Mouse (Mus musculus) Patski (cell line): ENCODE measurements around the gene Xirp1. TPM values are rescaled to one million over a fixed set of nuclear protein-coding genes. Genes with fewer than 3 reads are reported as not detected.
"Not testable (repeated sequence)": the region's sequence is repeated elsewhere in the genome, so short reads cannot be mapped to it uniquely, and the experiment has no call there.

Experiments
- ATAC-seq: fragments of 100-300 bp; one replicate; pipeline ENCODE4 v1.8.0; 2021
- CTCF ChIA-PET: fragments of 350-600 bp; sonication (Branson Sonifier 250); formaldehyde crosslinking; loops from one replicate; lab custom pipeline; 2022; ENCODE audit warnings: inconsistent platforms; lab: Charles Lee
- POLR2A ChIA-PET: fragments of 350-600 bp; sonication (Branson Sonifier 250); formaldehyde crosslinking; loops from one replicate; lab custom pipeline; 2022; ENCODE audit warnings: antibody characterized with exemption, inconsistent platforms; lab: Charles Lee
- DNase-seq: peaks from one replicate; pipeline ENCODE4 v3.0.0-alpha.2; 2011; ENCODE audit warnings: low read depth, low spot score
- H3K27me3 ChIP-seq: fragments of 371-371 bp; one replicate; pipeline ENCODE4 v1.5.1; 2021
- CTCF ChIP-seq: fragments of 100-300 bp; IDR thresholded peaks from one replicate; pipeline ENCODE4 v1.5.1; 2021
- in situ Hi-C: fragments of 300-500 bp; cut with MboI; formaldehyde crosslinking; loops from 3 replicates; pipeline ENCODE4 v1.11.1; 2018; ENCODE audit warnings: low pct_unique_long_range_greater_than_20kb, mixed read lengths
- polyA plus RNA-seq: library from polyadenylated mRNA; unstranded; gene quantifications from one replicate; pipeline ENCODE4 v1.2.3, GENCODE M21; 2021

Gene Xirp1
- polyA plus RNA-seq, 1 experiment from 2014 or later: 0.04 TPM

DNA sequence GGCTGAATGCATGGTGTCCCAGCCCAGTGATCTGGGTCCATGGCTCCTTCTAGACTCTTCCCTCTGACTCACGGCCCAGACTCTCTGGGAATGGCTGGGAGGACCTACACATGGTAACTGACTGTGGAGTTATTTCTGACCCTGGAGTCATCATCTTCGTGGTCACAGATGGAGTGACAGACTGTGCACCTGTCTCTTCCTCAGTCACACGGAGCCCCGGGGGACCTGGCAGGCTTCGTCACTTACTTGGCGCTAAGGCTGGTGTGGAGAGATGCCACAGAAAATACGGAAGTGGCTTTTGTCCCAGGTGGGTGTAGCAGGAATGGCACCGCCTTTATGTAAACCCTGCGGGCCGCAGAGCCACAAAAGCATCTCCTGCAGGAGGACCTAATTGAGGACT is 773 bp upstream of the Xirp1 start:
- in situ Hi-C loops: no loop called here
- ATAC-seq: no peak
- no peak for TF ChIP-seq CTCF

DNA sequence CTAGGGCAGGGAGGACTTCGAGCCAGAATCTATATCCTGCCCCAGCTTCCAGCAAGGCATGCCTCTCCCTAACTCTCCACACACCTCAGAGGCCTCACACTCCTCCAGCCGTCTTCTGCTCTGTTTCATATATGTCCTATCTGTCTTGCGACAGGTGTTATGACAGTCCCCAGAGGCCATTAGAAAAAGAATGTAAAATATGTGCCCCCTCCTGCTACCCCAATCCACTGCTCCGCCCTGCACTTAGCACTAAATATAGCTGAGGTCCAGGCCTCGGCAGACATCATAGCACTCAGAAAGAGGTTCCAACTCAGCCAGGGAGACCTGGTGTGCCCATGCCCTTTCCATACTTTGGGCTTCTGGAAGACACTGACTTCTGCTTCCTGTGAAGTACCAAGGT is 2.2 kb downstream of the Xirp1 start:
- in situ Hi-C loops: no loop called here
- H3K27me3 ChIP-seq: no peaks in the 10 kb centered on the region
- CTCF ChIA-PET: interaction anchor here (1.1 to 1.5 kb wide), 3 partner anchors 51 to 78 kb away, joined by 4 to 9 read pairs (median 6); no protein-coding TSS in a partner anchor
- no peak for TF ChIP-seq CTCF
- ATAC-seq (no peak), DNase-seq (no peak)
- POLR2A ChIA-PET: no interaction called here

More for the DNA sequence above, 773 bp upstream of the Xirp1 start:
- POLR2A ChIA-PET: interaction anchor here (0.6 to 0.7 kb wide), 2 partner anchors 12 to 187 kb away, joined by 3 read pairs; no protein-coding TSS in a partner anchor
- DNase-seq: no peak
- H3K27me3 ChIP-seq: no peaks in the 10 kb centered on the region
- CTCF ChIA-PET: no interaction called here

DNA sequence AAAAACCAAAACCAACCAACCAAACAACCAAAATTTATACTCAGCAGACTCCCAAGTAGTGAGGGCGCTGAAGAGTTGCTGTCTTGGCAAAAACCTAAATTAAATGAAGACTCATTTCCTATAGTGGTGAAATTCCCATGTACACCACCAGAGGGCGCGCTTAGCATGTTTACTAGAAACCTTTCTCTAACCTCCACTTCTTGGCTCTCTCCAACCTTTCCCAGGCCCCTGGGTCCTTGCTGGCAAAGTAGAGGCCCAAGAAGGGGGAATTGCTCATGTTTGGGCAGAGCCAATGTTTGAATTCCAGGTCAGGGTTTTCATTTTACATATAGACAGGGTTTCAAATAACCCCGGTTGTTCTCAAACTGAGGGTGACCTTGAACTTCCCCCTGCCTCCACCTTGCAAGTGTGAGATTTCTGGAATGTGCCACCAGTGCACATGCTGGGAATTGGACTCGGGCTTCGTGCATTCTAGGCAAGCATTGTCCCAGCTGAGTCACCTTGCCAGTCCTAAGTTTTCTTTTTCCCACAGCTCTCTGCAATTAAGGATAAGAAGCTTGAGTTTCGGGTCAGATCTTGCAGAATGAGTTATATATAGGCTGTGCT is 3.0 kb downstream of the Xirp1 start:
- DNase-seq (no peak), ATAC-seq (peak; percentile 8)
- POLR2A ChIA-PET: no interaction called here
- TF ChIP-seq CTCF: no peak
- no peaks in the 10 kb centered on the region for H3K27me3 ChIP-seq
- CTCF ChIA-PET: interaction anchor here (1.0 to 1.5 kb wide), 4 partner anchors 50 to 78 kb away, joined by 3 to 9 read pairs (median 5); no protein-coding TSS in a partner anchor
- in situ Hi-C loops: no loop called here

DNA sequence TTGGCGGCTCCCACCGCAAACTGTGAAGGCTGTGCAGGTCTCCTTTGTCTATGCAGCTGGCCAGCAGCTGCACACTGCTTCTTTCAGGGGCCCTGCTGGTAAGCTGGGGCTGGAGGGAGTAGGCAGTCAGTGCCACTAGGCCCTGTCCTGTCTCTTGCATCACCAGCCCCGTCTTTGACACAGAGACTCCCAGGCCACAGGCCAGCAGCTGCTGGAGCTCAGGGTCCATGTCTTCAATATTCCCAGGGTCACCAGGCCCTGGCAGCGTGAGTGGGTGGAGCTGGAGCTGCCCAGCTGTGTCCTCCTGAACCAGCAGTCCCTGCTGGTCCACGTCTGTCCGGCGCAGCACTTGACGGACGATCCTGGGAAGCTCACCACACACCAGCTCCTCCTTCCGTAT is 6.4 kb downstream of the Xirp1 start:
- DNase-seq (no peak), ATAC-seq (no peak)
- in situ Hi-C loops: no loop called here
- no peak for TF ChIP-seq CTCF
- POLR2A ChIA-PET: no interaction called here
- H3K27me3 ChIP-seq: no peaks in the 10 kb centered on the region
- CTCF ChIA-PET: interaction anchor here (1.0 kb wide), 1 partner anchor 56 kb away, joined by 4 read pairs; no protein-coding TSS in a partner anchor

DNA sequence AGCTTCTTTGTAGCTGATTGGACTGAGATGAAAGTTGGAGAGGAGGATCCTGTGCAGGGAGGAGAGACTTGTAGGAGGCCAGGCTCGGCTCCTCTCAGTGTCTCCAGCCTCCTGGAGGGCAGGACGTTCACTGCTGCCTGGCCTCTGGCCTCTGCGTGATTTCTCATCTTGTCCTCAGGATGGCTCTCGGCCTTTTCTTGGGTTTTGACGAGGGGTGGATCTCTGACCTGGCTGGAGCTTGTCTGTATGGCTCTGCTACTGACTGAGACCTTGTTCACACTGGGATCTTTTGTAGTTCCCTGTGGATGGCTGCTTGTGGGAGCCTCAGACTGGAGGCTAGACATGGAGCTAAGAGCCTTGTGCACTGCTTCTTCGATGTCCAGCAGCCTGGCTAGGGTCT is 8.6 kb downstream of the Xirp1 start:
- DNase-seq: no peak
- in situ Hi-C loops: loop anchor here (5.0 kb wide), 1 partner anchor 43 kb away; no protein-coding TSS in a partner anchor
- H3K27me3 ChIP-seq: no peaks in the 10 kb centered on the region
- no peak for TF ChIP-seq CTCF
- no peak for ATAC-seq
- CTCF ChIA-PET: interaction anchor here (1.2 kb wide), 1 partner anchor 37 kb away, joined by 3 read pairs; no protein-coding TSS in a partner anchor
- POLR2A ChIA-PET: no interaction called here

DNA sequence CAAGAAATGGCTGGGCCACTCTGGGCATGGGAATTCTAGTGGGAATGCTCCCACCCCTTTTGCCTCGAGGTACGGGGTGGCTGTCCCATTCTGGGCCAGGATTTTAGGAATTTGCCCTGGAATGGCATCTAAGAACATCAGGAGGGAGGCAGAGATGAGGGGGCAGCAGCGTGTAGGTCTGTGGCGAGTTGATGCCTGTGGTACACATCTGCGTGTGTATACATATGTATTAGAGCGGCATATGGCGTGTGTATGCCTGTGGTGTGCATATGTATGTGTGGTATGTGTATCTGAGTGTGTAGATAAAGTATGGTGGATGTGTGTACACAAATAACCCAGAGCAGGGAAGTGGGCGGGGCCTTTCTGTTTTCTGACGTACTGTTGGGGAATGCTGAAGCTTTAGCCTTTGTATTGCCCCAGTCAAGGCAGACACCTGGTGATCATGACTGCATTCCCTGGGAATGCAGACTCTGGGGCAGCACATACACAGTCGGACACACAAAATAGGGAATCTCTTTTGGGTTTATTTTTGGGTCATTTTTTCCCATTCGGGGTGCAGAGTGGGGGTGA is 10.1 kb downstream of the Xirp1 start:
- CTCF ChIA-PET: no interaction called here
- no peak for DNase-seq

DNA sequence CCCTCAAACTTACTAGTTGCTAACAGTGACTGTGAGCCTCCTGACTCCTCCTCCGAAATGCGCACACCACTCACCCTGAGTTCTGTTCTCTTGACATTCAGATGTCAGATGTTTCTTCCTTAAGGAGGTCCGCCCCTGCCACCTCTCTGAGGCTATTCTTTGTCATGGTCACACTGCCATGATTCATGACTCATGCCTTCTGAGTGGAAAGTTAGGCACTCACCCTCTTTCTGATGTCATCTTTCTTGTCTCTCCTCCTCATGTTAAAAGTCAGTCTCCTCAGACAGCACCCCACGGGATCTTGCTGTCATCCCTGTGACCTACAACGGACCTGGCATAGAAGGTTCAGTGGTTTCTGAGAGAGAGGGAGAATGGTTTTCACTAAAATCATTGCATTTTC is 10.6 kb downstream of the Xirp1 start:
- ATAC-seq (no peak), DNase-seq (no peak)
- TF ChIP-seq CTCF: no peak
- CTCF ChIA-PET: interaction anchor here (1.4 kb wide), 1 partner anchor 43 kb away, joined by 3 read pairs; no protein-coding TSS in a partner anchor
- H3K27me3 ChIP-seq: no peaks in the 10 kb centered on the region
- in situ Hi-C loops: loop anchor here (5.0 kb wide), 1 partner anchor 40 kb away; no protein-coding TSS in a partner anchor
- POLR2A ChIA-PET: no interaction called here

More for the DNA sequence above, 10.1 kb downstream of the Xirp1 start:
- in situ Hi-C loops: loop anchor here (5.0 kb wide), 1 partner anchor 41 kb away; no protein-coding TSS in a partner anchor
- H3K27me3 ChIP-seq: no peaks in the 10 kb centered on the region
- no peak for TF ChIP-seq CTCF
- peak; percentile 11 for ATAC-seq
- POLR2A ChIA-PET: interaction anchor here (0.9 kb wide), 1 partner anchor 33 kb away, joined by 3 read pairs; no protein-coding TSS in a partner anchor

DNA sequence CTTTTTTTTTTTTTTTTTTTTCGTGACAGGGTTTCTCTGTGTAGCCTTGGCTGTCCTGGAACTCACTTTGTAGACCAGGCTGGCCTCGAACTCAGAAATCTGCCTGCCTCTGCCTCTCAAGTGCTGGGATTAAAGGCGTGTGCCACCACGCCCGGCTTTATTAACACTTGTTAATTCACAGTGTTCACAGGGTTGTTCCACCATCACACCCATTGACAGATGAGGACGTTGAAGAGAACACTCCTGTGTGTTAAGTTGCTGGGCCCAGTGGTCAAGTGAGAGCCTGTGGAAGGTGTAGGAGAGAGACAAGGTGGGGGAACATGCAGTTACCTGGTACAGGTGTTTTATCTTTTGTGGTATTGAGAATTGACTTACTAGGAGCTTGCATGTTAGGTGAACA is 11.2 kb downstream of the Xirp1 start:
- POLR2A ChIA-PET: interaction anchor here (0.7 kb wide), 1 partner anchor 12 kb away, joined by 3 read pairs; no protein-coding TSS in a partner anchor
- DNase-seq, H3K27me3 ChIP-seq, ATAC-seq: not testable (repeated sequence)
- in situ Hi-C loops: loop anchor here (5.0 kb wide), 1 partner anchor 40 kb away; no protein-coding TSS in a partner anchor
- CTCF ChIA-PET: interaction anchor here (1.4 kb wide), 1 partner anchor 43 kb away, joined by 3 read pairs; no protein-coding TSS in a partner anchor

DNA sequence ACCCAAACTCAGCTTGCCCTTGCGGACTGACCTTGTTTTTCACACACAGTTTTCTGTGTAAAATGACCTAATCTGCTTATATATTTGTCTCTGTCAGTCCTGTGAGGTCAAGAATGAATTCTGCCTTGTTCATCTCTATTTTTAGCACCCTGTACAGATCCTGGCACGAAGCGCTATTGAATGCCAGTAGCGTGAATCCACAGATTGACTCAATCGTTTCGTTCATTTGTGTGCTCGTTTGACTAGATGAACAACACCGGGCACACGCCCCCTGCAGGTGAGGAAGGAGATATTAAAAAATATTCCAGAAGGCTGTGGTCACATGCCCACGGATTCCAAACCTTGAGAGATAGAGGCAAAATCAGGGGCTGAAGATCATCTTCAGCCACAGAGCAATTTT is 11.9 kb downstream of the Xirp1 start:
- in situ Hi-C loops: loop anchor here (5.0 kb wide), 1 partner anchor 39 kb away; no protein-coding TSS in a partner anchor
- H3K27me3 ChIP-seq: no peaks in the 10 kb centered on the region
- CTCF ChIA-PET: interaction anchor here (1.4 kb wide), 1 partner anchor 42 kb away, joined by 3 read pairs; no protein-coding TSS in a partner anchor
- peak; percentile 78 for DNase-seq
- TF ChIP-seq CTCF: no peak
- POLR2A ChIA-PET: interaction anchor here (0.5 to 1.1 kb wide), 3 partner anchors 9 to 31 kb away, joined by 3 to 4 read pairs (median 3); no protein-coding TSS in a partner anchor
- peak; percentile 67 for ATAC-seq

DNA sequence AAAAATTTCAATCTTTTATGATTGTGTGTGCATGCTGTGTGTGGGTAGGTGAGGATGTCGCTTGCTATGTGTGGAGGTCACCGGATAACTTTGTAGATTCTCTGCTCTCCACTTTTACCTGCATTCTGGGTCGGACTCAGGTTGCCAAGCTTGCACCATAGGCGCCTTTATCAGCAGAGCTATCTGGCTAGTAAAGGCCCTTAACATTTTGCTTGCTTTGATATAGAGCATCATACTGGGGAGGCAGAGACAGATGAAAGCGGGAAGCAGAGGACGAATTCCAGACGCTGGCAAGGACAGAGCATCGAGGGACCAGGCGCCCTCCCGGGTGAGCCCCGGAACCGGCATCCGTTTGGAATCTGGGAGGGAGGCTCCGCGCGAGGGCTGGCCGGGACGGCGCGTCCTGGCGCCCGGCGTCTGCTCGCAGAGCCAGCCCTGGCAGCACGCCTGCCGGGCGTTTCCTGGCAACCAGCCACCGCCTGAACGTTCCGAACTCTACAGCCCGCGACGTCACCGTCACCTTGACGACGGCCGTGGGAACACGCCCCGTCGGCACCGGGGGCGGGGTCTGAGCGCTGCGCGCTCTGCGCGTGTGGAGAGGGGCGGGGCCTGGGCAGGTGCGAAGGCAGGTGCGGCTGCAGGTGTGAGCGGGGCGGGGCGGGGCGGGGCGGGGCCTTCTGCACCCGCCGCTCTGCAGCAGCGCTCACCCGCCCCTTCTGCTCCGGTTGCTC is 12.5 kb downstream of the Xirp1 start:
- peak; percentile 77 for DNase-seq
- ChIA-PET POLR2A (interaction anchor here (0.7 to 1.1 kb wide), 2 partner anchors 9 to 28 kb away, joined by 3 read pairs; no protein-coding TSS in a partner anchor), CTCF (no interaction called here)
- no peak for TF ChIP-seq CTCF
- in situ Hi-C loops: loop anchor here (5.0 kb wide), 1 partner anchor 39 kb away; no protein-coding TSS in a partner anchor
- ATAC-seq: peak; percentile 75
- H3K27me3 ChIP-seq: no peaks in the 10 kb centered on the region
